Mouse (Mus musculus): ENCODE measurements around the gene Vmn1r12. TPM values are rescaled to one million over a fixed set of nuclear protein-coding genes. Genes with fewer than 3 reads are reported as not detected.

The Vmn1r12 gene
- not detected in 2 replicates for polyA plus RNA-seq (2012; ENCODE audit: low replicate concordance)

GRCm38 (mm10) chr6:57156619-57157018 lies at the start of gene Vmn1r12:
TSS of gene Vmn1r12 (plus strand) at chr6:57156919.

GRCm38 (mm10) chr6:57109154-57109553 lies 47.6 kb upstream of the Vmn1r12 start, which contains the start of gene Vmn1r10:
TSS of gene Vmn1r10 (plus strand) at chr6:57109454.

GRCm38 (mm10) chr6:57133155-57133554 lies 23.6 kb upstream of the Vmn1r12 start, which contains the start of gene Vmn1r11:
TSS of gene Vmn1r11 (plus strand) at chr6:57133455.

GRCm38 (mm10) chr6:57202990-57203389 lies 46.3 kb downstream of the Vmn1r12 start, which contains the start of gene Vmn1r13:
TSS of gene Vmn1r13 (plus strand) at chr6:57203290.

Other genes starting within 250 kb of the Vmn1r12 start
- 41.0 and 91.7 TPM in 2 replicates for gene Nt5c3, start 233.0 kb upstream of the Vmn1r12 start, polyA plus RNA-seq (2012; ENCODE audit: low replicate concordance)
- gene Vmn1r4, start 232.9 kb upstream of the Vmn1r12 start, polyA plus RNA-seq (2012; ENCODE audit: low replicate concordance), result not detected in 2 replicates
- gene Vmn1r5, start 186.6 kb upstream of the Vmn1r12 start, polyA plus RNA-seq (2012; ENCODE audit: low replicate concordance), result not detected in 2 replicates
- not detected in 2 replicates for gene Vmn1r6, start 159.7 kb upstream of the Vmn1r12 start, polyA plus RNA-seq (2012; ENCODE audit: low replicate concordance)
- gene Vmn1r7, start 131.6 kb upstream of the Vmn1r12 start, polyA plus RNA-seq (2012; ENCODE audit: low replicate concordance), result not detected in 2 replicates
- not detected in 2 replicates for gene Vmn1r8, start 124.6 kb upstream of the Vmn1r12 start, polyA plus RNA-seq (2012; ENCODE audit: low replicate concordance)
- gene Vmn1r9, start 90.1 kb upstream of the Vmn1r12 start, polyA plus RNA-seq (2012; ENCODE audit: low replicate concordance), result not detected in 2 replicates
- not detected in 2 replicates for gene Vmn1r10, start 47.5 kb upstream of the Vmn1r12 start, polyA plus RNA-seq (2012; ENCODE audit: low replicate concordance)
- not detected in 2 replicates for gene Vmn1r11, start 23.5 kb upstream of the Vmn1r12 start, polyA plus RNA-seq (2012; ENCODE audit: low replicate concordance)
- not detected in 2 replicates for gene Vmn1r13, start 46.4 kb downstream of the Vmn1r12 start, polyA plus RNA-seq (2012; ENCODE audit: low replicate concordance)
- not detected in 2 replicates for gene Vmn1r14, start 74.8 kb downstream of the Vmn1r12 start, polyA plus RNA-seq (2012; ENCODE audit: low replicate concordance)
- gene Vmn1r15, start 101.0 kb downstream of the Vmn1r12 start, polyA plus RNA-seq (2012; ENCODE audit: low replicate concordance), result not detected in 2 replicates
- not detected in 2 replicates for gene Vmn1r16, start 172.6 kb downstream of the Vmn1r12 start, polyA plus RNA-seq (2012; ENCODE audit: low replicate concordance)
- gene Vmn1r17, start 206.8 kb downstream of the Vmn1r12 start, polyA plus RNA-seq (2012; ENCODE audit: low replicate concordance), result not detected in 2 replicates
- gene Vmn1r18, start 238.9 kb downstream of the Vmn1r12 start, polyA plus RNA-seq (2012; ENCODE audit: low replicate concordance), result not detected in 2 replicates
- gene Vmn1r19, start 246.9 kb downstream of the Vmn1r12 start, polyA plus RNA-seq (2012; ENCODE audit: low replicate concordance), result not detected in 2 replicates

Data from leukemia stem cell, adult 10-12 weeks (primary cell).